Mouse (Mus musculus) kidney, embryonic 14.5 days (tissue): ENCODE measurements around the gene Zfp85. TPM values are rescaled to one million over a fixed set of nuclear protein-coding genes. Genes with fewer than 3 reads are reported as not detected.

ENCODE experiments used
- polyA plus RNA-seq: library from polyadenylated mRNA; unstranded; fragments of >200 nt; fragmentation: Nextera tagmentation; extraction: Ambion mirVana; gene quantifications from 2 replicates; pipeline ENCODE4 v1.2.1, GENCODE M21; 2014

The Zfp85 gene
- polyA plus RNA-seq, 1 experiment from 2014 or later = 7.1 TPM

Other genes starting within 250 kb of the Zfp85 start
- gene Gm26965, start 229.1 kb downstream of the Zfp85 start, polyA plus RNA-seq = not detected in 2 replicates
- 22.5 and 28.5 TPM in 2 replicates for gene Zfp87, start 229.1 kb downstream of the Zfp85 start, polyA plus RNA-seq
- 15.2 and 17.7 TPM in 2 replicates for gene Zfp748, start 201.4 kb downstream of the Zfp85 start, polyA plus RNA-seq
- 4.5 and 5.0 TPM in 2 replicates for gene Zfp729b, start 145.5 kb downstream of the Zfp85 start, polyA plus RNA-seq
- gene Gm49345, start 117.5 kb downstream of the Zfp85 start, polyA plus RNA-seq = not detected in 2 replicates
- 3.6 and 5.7 TPM in 2 replicates for gene Zfp729a, start 117.4 kb downstream of the Zfp85 start, polyA plus RNA-seq
- gene Zfp738, start 68.2 kb downstream of the Zfp85 start, polyA plus RNA-seq = 9.6 and 11.2 TPM in 2 replicates
- 4.3 and 5.6 TPM in 2 replicates for gene Zfp65, start 26.1 kb downstream of the Zfp85 start, polyA plus RNA-seq
- gene Zfp493, start 24.5 kb upstream of the Zfp85 start, polyA plus RNA-seq = 2.2 and 3.7 TPM in 2 replicates
- 7.3 and 8.8 TPM in 2 replicates for gene Zfp273, start 58.5 kb upstream of the Zfp85 start, polyA plus RNA-seq
- 2.6 and 2.7 TPM in 2 replicates for gene Gm10037, start 75.9 kb upstream of the Zfp85 start, polyA plus RNA-seq
- gene BC048507, start 108.1 kb upstream of the Zfp85 start, polyA plus RNA-seq = not detected in 2 replicates